Mouse (Mus musculus) megakaryocyte progenitor cell, adult 5-6 weeks (primary cell): ENCODE results near the gene Bloc1s5. TPM values are rescaled to one million over a fixed set of nuclear protein-coding genes. Genes with fewer than 3 reads are reported as not detected.
"Not testable (repeated sequence)": the region's sequence is repeated elsewhere in the genome, so short reads cannot be mapped to it uniquely, and the experiment has no call there.

ENCODE experiments used
- ATAC-seq: replicated peaks from 2 replicates; pipeline ENCODE4 v1.8.0; 2016; ENCODE audit warnings: mild to moderate bottlenecking, moderate TSS enrichment, inconsistent platforms; ENCODE audit not compliant: poor library complexity
- total RNA-seq, 2 experiments: library from RNA; stranded (forward) in 1 of 2; stranded (reverse) in 1 of 2; fragments of 157-497, 149-512 nt in 1 of 2; fragments of 200-1000 nt in 1 of 2; gene quantifications; 2 replicates each; pipeline versions ENCODE4 v1.2.3 to v1.2.4; 2015 to 2017

The Bloc1s5 gene
- total RNA-seq (2015) (3.6 and 4.5 TPM in 2 replicates), total RNA-seq (2017) (13.0 and 14.7 TPM in 2 replicates)

- ATAC-seq = peak; percentile 88
Measured at GRCm38 (mm10) chr13:38634800-38635269, at the start of gene Bloc1s5. Gene Bloc1s5, minus strand, starts transcription at chr13:38635109.

- no peak for ATAC-seq
Measured at GRCm38 (mm10) chr13:38672336-38672735, 37.4 kb upstream of the Bloc1s5 start.

- not testable (repeated sequence) for ATAC-seq
Measured at GRCm38 (mm10) chr13:38671451-38671850, 36.5 kb upstream of the Bloc1s5 start.

GRCm38 (mm10) chr13:38670051-38670450 lies 35.1 kb upstream of the Bloc1s5 start:
- ATAC-seq = no peak

- peak; percentile 95 for ATAC-seq
Measured at GRCm38 (mm10) chr13:38668514-38668913, 33.6 kb upstream of the Bloc1s5 start.

- peak; percentile 83 for ATAC-seq
Measured at GRCm38 (mm10) chr13:38664753-38665152, 29.8 kb upstream of the Bloc1s5 start.

- no peak for ATAC-seq
Measured at GRCm38 (mm10) chr13:38659524-38660136, 24.7 kb upstream of the Bloc1s5 start.

GRCm38 (mm10) chr13:38658528-38659280 lies 23.8 kb upstream of the Bloc1s5 start, which contains the start of gene Eef1e1:
Gene Eef1e1, minus strand, starts transcription at chr13:38659058.
- peak; percentile 99 for ATAC-seq

- 0 out of 2 replicates have a peak, but pooled peaks have one; percentile 7 for ATAC-seq
Measured at GRCm38 (mm10) chr13:38657865-38658264, 23.0 kb upstream of the Bloc1s5 start.

- ATAC-seq = no peak
Measured at GRCm38 (mm10) chr13:38650292-38650691, 15.4 kb upstream of the Bloc1s5 start.

GRCm38 (mm10) chr13:38649069-38649468 lies 14.2 kb upstream of the Bloc1s5 start:
- no peak for ATAC-seq

- ATAC-seq = no peak
Measured at GRCm38 (mm10) chr13:38641414-38641813, 6.5 kb upstream of the Bloc1s5 start.

- ATAC-seq = no peak
Measured at GRCm38 (mm10) chr13:38640961-38641360, 6.1 kb upstream of the Bloc1s5 start.

- no peak for ATAC-seq
Measured at GRCm38 (mm10) chr13:38638694-38639093, 3.8 kb upstream of the Bloc1s5 start.

- peak; percentile 15 for ATAC-seq
Measured at GRCm38 (mm10) chr13:38634256-38634799, 581 bp downstream of the Bloc1s5 start.

- no peak for ATAC-seq
Measured at GRCm38 (mm10) chr13:38633287-38634000, 1.5 kb downstream of the Bloc1s5 start.

- ATAC-seq = peak; percentile 43
Measured at GRCm38 (mm10) chr13:38632556-38632955, 2.4 kb downstream of the Bloc1s5 start.

GRCm38 (mm10) chr13:38626229-38626525 lies 8.7 kb downstream of the Bloc1s5 start:
- no peak; the same call in 1 of the 2 replicates for ATAC-seq

- ATAC-seq = peak; percentile 71
Measured at GRCm38 (mm10) chr13:38625492-38626228, 9.2 kb downstream of the Bloc1s5 start.

GRCm38 (mm10) chr13:38624292-38624902 lies 10.5 kb downstream of the Bloc1s5 start:
- ATAC-seq = no peak
